Mouse (Mus musculus): ENCODE measurements around the gene Ulk4.
"Not testable (repeated sequence)": the region's sequence is repeated elsewhere in the genome, so short reads cannot be mapped to it uniquely, and the experiment has no call there.

Ulk4 gene

DNA sequence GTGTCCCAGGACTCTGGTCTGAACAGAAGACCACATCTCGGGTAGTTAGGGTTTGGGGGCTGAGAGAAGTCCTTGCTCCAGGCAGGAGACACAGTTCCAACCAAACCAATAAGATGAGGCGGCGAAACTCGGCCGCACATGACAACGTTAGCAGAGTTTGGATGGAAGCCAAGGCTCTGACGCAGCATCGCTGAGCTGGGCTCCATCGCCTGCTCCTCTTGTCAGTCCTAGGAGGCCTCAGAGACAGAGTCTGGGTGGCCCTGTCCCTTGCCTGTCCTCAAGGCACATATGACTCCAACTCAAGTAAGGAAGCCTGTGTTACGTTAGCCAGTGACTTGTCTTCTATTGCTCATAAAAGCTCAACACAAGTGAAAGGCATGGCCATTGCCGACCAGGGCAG, 205.9 kb downstream of the Ulk4 start:
- in situ Hi-C loops (cut with MboI; ENCODE audit: low sequenced_read_pairs) = no loop called here

DNA sequence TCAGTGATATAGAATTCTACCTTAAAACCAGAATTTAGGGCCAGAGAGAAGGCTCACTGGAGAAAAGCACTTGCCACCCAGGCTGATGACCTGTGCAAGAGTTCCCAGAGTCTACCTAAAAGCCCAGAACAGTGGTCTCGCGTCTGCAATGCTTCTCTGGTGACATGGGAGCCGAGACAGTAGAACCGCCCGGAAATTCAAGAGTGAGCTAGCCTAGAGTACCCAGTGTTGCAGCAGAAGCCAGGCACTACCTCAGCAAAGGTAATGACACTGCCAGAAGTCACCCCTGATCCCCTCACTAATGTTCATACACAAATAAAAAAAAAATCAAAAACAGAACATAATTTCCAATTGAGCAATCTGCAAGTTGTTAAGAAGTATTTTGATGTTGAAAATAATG, 208.9 kb downstream of the Ulk4 start:
- in situ Hi-C loops (cut with MboI; ENCODE audit: low sequenced_read_pairs) = no loop called here

DNA sequence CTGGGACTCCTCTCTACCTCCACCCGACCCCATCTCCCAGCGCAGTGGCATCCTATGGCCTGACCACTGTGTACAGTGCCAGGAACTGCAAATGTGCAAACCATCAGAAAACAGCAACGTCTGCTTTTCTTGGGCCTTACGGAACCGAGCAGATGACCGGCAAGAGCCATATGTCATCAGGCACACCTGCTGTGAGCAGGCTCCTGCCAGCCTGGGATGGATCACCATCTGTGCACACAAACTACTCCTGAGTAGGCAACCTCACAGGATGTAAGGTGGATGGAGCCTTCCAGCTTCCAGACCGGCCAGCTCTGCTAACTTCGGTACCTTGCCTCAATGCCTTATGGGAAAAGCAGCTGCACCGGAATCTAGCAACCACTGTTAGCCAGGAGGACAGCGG, 210.0 kb downstream of the Ulk4 start:
- in situ Hi-C loops (cut with MboI; ENCODE audit: low sequenced_read_pairs) = no loop called here

DNA sequence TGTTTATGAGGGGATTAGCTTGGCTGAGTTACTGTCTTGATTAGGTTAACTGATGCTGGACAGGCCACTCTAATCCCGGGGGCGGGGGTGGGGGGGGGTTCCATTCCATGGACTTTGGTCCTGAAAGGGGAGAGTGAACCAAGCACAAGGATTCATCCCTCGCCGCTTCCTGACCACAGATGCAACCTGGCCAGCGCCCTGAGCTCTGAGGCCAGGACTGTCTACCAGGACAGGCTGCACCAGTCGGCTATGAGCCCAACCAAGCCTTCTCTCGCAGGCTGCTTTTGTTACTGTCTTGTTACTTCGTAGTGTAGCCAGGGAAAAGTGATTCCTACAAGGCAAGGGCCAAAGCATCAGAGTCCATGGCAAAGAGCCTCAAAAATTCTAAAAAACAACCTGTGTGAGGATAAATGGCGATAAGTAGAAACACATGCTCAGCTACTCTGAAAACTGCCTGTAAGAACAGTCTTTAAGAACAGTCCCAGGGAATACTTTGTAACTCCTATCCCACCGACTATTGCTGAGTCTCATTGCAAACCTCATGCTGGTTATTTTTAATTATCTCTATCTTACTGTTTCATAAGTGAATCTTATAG, 211.5 kb downstream of the Ulk4 start:
- in situ Hi-C loops (cut with MboI; ENCODE audit: low sequenced_read_pairs) = no loop called here

DNA sequence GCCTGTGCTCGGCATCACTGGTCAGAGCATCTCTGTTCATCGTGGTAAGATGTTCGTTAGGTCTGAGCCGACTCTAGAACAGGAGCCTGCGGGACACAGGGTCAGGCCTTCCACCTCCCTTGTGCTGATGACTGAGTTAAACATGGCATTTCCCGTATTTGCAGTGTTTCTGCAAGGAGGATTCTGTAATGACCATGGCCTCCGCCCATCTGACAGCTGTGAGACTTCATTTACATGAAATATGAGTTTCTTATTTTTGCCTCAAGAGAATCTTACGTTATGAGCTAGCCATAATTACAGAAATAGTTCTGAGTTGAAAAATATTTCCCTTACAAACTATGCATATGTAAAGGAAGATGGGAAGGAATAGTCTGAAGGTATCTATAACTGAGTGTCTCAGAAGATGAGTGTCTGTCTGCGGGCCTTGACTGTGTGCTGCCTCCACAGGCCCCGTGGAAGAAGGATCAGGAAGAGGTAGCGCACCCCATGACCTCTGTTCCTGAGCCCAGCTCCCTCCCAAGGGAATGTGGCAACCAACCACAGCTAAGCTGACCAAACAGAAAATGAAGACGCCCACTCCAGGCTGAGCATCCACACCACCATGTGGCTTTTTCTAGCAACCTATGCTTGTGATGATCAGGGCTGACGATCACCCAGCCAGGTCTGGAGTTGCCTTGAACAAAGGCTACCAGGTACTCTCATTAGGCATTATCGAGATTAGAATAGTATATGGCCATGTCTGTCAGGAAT, 212.2 kb downstream of the Ulk4 start:
- in situ Hi-C loops (cut with MboI; ENCODE audit: low sequenced_read_pairs) = no loop called here

DNA sequence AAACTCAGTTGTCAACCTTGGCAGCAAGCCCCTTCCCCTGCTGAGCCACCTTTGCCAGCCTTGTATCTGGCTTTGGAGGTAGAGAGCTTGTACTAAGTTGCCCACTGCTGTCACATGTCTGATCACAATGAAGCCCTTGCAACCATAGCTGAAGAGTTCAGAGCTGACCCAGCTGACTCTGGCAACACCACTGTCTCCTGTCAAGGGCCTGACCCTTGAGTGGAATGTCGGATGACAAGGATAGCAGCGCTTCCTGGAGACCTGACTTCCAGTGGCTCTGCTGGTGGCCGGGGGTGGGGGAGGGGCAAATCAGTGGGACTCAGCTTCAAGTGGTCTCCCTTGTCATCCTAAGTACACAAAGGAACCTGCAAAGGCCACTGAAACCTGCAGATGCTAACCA, 214.3 kb downstream of the Ulk4 start:
- in situ Hi-C loops (cut with MboI; ENCODE audit: low sequenced_read_pairs) = no loop called here

DNA sequence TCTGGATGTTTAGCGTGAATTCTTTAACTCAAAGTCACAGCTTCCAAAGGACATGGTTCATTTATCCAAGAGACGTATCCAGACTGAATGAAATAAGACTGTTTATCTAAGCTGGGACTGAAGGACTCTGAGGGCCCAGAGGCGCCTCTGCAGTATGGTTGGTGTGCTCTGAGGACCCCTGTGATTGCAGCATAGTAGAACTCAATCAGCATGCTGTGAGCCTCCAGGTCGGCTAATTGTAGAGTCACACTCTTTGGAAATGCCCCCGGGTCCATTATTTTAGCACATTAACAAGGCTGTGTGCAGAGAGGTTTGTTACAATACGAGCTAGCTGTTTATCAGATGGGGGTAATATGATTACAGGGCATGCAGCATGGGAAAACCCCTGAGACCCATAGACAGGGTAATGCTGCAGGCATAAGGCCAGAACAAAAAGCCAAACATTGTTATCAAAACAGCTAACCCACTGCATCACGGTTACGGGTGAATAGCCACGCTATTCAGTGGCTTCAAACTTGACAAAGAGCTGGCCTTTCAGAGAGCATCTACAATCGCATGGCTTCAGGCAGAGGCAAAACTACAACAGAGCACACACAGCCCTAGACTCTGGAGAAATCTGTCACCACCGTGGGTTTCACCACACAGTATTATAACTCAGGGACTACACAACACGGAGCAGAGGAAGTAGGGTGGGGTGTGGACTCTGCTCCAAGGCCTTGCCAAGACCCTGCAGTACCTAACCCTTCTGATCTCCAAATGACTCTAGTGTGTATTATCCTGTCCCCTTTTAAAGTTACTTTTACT, 215.0 kb downstream of the Ulk4 start:
- in situ Hi-C loops (cut with MboI; ENCODE audit: low sequenced_read_pairs) = no loop called here

DNA sequence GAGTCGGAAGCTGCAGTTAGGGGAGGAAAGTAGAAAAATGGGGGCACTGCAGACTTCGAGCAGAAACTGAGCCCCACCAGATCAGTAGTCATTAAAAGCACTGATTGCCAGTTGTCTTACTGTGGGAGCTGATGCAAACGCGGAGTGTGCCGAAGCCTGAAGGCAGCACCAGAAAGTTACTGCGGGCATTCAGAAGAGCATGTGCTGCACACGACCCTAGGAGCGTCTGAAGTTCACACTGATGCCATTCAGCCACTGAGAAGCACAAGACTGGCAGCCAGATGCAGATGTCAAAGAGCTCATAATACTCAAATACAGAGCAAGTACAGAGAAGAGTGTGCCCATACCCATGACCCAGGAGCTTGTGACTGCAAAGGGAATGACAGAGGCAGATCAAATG, 216.7 kb downstream of the Ulk4 start:
- in situ Hi-C loops (cut with MboI; ENCODE audit: low sequenced_read_pairs) = no loop called here

DNA sequence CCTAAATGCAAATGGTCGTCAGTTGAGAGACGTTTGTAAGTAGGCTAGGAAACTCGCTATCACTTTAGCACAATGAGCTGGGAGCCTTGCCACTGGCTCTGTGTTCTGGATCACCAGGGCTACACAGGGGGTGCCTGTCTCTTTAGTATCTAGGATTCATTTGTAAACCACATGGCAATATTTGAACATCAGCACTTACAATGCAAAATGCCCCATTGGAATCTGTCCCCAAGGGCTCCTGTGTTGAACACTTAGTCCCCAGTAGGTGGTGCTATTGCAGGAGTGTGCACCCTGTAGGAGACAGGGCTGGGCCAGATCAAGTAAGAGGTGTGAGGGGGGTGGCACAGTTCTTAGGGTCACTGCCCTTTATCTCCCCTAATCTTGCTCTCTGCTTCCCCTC, 217.7 kb downstream of the Ulk4 start:
- in situ Hi-C loops (cut with MboI; ENCODE audit: low sequenced_read_pairs) = no loop called here

DNA sequence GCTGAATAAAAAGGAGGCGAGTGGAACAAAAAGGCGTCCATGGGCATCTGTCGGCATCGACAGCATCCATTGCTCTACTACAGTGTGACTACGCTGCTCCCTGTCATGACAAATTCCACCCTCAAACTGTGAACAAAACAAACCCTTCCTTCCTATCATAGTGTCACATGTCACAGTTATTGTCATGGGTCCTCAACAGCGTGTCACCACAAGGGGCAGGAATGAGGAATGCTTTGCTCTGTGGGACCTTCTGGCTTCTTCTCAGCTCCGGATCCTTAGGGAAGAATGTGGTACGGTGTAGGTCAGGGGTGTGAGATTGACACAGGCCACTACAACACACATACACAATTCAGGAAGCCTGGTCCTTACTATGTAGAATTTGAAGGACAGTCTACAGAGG, 218.5 kb downstream of the Ulk4 start:
- in situ Hi-C loops (cut with MboI; ENCODE audit: low sequenced_read_pairs) = no loop called here

DNA sequence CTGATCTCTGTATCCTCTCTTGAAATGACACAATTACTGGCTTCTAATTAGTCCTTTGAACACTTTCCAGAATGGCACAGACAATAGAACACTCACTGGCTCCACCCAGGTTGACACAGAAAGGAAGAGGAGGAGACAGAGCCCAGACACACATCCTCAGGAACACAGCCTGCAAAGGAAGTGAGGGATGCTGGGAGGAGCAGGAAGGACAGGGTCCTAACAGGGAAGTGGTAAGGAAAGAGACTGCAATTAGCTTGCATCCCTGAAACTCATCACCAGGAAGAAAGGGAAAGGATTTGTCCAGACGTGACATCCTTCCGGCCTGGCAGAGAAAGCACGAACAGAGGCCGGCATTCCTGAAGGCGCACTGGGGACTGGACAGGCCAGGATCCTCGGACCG, 218.9 kb downstream of the Ulk4 start:
- in situ Hi-C loops (cut with MboI; ENCODE audit: low sequenced_read_pairs) = no loop called here

DNA sequence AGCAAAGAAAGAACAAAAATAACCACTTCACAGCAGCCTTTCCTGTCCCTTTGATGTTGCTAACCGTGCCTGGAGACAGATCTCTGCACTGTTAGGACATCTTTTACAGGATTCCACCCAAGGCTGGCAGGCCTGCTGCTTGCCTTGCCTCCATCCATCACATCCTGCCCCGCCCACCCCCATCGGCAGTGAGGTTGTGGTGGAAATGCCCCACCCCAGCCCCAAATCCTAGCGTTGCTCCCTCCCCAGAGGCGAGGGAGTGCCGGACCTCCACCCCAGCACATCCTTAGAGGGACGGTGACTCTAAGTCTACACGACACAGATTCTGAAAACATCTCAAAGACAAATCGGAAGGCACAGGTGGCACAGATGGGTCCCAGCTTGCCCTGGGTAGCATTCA, 219.6 kb downstream of the Ulk4 start:
- in situ Hi-C loops (cut with MboI; ENCODE audit: low sequenced_read_pairs) = no loop called here

DNA sequence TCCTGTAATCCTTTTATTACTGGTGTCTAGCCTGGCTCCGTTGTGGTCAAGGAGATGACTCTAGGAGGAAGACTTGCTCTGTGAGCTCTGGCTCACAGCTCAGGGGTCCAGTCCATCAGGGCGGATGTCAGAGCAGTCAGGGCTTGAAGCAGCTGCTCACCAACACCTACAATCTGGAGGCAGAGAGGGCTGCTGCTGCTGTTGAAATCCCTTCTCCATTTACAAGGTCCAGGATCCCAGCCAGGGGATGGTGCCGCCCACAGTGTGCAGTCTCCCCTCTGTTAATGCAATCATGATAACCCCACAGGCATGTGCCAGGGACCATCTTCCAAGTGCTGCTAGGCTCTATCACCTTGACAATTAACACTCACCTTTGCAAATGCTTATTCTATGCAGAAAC, 220.5 kb downstream of the Ulk4 start:
- in situ Hi-C loops (cut with MboI; ENCODE audit: low sequenced_read_pairs) = no loop called here

DNA sequence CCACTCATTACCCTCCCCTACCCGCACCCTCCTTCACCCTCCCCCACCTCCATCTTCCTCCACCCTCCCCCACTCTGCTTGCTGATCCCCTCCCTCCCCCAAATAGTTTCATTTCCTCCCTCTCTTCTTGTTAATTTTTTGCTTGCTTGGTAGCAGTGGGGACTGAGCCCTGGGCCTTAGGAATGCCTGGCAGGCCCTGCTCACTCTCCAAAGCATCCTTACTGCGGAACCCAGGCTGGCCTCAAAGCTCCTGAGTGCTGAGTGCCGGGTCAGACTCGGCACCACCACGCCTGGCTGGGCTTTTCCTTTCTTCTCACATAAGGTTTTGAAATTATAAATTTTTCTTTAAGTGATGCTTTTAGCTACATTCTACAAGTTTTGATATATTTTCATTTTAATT, 221.0 kb downstream of the Ulk4 start:
- in situ Hi-C loops (cut with MboI; ENCODE audit: low sequenced_read_pairs) = no loop called here

DNA sequence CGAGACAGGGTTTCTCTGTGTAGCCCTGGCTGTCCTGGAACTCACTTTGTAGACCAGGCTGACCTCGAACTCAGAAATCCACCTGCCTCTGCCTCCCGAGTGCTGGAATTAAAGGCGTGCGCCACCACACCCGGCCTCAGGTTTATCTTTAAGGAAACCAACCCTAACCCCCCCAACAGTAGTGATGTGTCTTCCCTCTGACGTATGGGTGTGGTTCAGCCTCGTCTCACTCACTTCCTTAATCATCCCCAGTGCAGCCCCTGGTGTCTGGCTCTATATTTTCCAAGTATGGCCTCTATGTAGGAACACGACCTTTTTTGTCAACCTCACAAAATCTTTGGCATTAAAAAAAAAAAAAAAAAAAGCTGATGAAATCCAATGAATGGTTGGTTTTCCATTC, 231.3 kb downstream of the Ulk4 start:
- in situ Hi-C loops (cut with MboI; ENCODE audit: low sequenced_read_pairs) = not testable (repeated sequence)

DNA sequence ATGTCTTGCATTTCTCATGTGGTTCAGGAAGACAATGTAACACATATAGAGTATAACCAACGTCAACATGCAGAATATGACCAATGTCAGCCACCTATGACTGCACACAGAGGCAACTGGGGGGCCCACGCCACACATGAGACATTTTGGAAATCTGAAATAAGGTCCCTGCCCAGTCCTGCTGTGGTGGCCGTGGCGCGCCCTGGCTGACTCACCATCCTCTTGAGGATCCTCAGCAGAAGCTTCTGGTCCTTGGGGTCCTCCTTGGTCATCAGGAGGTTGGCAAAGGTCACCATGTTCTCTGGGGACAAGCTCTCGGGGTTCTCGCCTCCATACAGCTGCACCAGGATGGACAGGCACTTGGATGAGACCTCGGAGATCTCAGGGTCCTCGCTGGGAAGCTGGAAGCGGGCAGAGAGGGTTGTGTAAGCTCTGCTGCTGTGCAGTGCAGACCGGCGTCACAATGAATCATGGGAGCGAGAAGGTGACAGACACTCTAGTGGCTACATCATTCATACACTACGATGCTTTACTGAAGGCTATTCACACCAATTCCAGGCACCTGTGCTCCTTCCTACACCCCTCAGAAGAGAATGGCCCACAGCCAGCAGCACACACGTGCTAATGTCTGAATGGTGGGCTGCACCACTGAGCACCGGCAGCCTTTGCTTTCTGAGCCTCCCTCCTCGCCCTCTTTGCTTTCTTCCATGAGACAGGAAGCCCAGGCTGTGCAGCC, 232.4 kb downstream of the Ulk4 start:
- in situ Hi-C loops (cut with MboI; ENCODE audit: low sequenced_read_pairs) = no loop called here

DNA sequence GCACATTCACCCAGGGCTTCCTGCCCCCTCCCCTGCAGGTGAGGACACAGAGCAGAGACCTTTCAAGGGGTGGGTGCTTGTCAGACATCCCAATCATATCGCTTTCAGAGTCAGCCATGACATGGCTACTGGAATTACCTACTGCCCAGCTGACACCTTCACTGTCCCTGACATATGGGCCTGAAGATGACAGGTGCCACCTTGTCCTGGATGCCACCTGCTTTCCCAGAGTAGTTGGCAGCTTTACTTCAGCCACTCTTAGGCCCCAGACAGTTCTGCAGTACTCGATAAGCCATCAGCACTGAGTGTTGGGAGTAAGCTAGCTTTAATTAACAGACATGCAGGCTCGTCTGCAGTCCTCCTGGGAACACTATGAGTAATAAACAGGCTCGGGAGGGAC, 234.0 kb downstream of the Ulk4 start:
- in situ Hi-C loops (cut with MboI; ENCODE audit: low sequenced_read_pairs) = no loop called here

DNA sequence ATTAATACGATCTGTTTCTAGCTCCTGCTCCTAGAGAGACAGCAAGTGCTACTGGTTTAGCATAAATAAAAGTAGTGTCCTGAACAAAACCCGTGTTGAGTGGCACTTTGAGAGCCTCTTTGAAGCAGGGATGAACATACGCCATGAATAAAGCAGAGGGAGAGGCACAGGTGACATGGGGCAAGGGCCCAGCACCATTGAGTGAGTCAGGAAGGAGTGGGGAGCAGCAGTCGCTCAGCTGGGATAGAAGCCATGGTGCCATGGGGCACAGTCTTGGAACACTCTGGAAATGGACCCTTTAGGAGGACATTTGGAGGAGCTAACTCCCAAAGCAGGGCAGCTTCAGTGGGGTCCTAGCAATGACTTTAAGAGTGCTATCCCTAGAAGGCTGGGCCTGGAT, 238.6 kb downstream of the Ulk4 start:
- in situ Hi-C loops (cut with MboI; ENCODE audit: low sequenced_read_pairs) = no loop called here

DNA sequence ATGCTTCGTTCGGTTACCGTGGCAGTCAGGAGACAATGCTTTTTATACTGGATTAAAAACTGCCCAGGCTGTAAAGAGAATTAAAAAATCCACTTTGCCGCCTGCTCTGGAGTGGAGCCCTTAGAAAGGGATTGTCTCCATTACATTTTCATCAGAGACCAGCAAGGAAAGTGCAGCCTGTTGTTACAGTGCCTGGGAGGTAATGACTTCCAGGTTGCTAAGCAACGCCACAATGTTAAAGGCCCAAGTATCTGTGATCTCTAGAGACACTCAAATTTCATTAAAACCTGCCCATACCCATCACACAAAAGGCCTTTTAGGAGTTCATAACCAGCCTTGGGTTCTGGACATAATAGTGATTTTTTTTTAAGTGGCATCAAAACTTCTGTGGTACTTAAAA, 239.0 kb downstream of the Ulk4 start:
- in situ Hi-C loops (cut with MboI; ENCODE audit: low sequenced_read_pairs) = no loop called here

DNA sequence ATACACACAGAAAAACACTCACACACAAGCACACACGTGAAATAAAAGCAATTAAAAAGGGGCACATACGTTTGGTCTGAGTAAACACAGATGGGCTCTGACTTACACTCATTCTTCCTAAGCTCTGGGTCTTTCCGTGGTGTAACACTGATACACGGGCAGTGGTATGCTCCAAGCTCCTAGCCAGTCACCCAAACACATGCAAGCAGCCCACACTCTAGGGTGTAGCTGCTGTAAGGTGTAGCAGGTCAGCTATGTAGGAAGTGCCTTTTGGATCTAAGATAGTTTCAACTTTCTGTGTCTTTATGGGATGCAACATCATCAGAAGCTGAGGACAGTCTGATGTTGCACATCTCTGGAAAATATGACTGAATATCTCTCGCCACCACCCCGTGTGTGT, 241.7 kb downstream of the Ulk4 start:
- in situ Hi-C loops (cut with MboI; ENCODE audit: low sequenced_read_pairs) = no loop called here

DNA sequence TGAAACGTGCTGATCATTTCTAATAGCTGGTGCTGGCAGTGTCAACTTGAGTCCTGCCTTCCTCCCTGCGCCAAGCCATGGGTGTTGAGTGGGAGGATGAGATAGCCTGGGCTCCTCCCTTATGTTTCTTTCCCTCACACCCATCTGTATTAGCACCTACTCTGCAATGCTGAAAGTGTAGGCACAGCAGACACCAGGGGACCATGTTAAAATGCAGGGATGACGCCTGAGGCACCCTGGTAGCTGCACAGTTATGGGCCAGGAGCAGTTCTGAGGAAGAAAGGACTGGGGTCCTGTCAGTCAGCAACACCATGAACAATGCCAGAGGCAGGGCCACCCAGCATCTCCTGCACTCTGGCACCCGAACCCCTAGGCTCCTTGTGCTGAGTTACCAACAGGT, 243.4 kb downstream of the Ulk4 start:
- in situ Hi-C loops (cut with MboI; ENCODE audit: low sequenced_read_pairs) = no loop called here

Data from CH12F3 (cell line).